Mouse (Mus musculus) ovary, postnatal 36 days (tissue): Measurements from ENCODE around the gene Atxn7l2.

Source experiments
- DNase-seq: peaks from one replicate; pipeline ENCODE4 v3.0.0; 2022; ENCODE audit warnings: low spot score, mixed read lengths

The Atxn7l2 gene

DNA sequence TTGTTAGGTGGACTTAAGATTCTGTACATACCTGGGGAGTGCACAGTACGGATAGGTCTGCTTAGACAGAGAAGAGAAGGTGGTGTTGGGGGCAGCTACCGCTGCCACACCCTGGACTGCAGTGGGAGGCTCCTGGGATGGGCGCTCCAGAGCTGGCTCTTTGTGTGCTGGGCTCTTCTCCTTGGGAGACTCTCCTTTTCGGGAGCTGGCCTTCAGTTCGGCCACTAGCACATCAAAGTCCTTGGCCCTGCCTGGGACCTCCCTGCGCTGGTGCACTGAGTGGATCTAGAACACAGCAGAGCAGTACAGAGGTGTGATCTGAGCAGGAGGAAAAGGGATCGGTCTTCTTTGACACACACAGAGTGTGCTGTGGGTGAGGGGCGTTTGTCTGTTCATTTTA is 5.1 kb downstream of the Atxn7l2 start:
- no peak for DNase-seq

DNA sequence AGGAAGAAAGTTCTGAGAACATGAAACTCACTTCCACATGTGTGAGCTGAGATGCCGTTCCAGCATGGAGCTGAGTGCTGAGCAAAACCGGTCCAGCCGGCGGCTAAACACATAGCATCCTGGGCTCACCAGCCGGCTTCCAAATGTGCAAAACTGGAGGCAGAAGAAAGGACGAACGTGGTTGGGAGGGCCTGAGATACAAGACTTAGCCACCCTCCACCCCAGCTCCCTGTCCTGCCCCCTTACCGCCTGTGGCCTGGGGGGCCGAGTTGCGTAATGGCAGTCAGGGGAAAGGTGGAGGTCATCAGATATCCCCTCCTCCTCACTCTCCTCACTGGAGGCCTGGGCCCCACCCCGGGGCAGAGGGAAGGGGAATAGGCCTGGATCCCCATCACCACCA is 6.3 kb downstream of the Atxn7l2 start:
- DNase-seq, result no peak

DNA sequence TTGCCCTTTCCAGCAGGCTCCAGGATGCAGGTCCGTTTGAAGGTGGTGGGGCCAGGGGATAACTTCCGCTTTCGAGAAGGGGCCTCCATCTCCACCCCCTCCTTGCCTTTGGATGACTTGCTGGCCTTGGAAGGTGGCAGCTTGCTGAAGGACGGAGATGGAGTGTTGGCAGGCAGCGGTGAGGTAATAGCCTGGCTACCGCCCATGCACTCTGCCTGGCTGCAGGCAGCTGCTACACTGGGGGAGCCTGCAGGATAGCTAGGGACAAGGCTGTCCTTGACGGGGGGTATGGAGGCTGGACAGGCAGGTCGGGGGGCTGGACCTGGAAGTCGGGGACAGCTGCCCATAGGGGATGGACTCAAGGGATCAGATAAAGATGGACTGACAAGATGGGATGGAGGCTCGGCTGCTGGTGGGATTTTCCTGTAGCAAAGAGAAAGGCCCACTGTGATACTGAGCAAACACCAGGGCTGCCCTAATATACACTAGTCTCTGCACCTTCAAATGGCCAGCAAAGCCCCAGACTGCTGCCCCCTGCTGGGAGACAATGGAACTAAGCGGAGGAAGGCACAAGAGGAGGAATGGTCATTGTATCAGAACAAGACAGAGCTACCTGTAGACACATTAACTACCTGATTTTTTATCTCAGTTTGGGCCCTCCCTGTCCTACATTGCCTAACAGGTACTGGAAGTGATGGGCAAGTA is 7.0 kb downstream of the Atxn7l2 start:
- DNase-seq, result peak; percentile 75

DNA sequence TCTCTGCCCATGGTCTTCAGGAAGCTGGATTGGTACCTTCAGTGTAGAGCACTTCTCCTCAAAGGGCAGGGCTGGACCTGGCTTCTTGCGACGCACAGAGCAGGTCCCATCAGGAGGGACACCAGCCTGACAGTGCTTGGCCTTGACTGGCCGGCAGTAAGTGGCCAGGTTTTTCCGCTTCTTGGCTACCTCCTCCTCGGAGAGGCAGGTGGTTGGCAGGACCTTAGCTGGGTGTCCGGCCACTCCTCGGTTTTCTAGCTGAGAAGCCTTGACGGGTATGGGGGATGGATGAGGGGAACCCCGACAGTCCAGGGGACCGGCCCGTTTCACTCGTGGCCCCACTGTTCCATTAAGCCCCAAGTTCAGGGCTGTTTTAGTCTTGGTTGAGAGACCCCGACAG is 7.5 kb downstream of the Atxn7l2 start:
- DNase-seq, result no peak

DNA sequence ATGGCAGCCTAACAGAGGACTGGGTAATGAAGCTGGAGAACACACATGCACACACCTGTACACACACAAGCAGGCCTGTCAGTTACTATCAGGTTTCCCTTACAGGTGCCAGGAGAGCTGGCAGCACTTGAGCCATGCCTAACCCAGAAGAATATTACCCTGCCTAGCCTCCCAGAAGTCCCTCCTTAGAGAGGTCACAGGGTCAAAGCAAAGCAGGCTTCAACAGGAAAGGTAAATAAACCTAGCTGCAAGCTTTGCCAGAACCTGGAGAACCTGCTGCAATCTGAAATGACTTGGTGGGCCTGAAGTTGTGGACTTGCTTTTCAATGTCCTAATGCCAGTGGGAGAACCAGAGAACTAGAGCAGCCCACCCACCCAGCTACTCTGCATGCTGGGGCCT is 8.2 kb downstream of the Atxn7l2 start:
- no peak for DNase-seq

DNA sequence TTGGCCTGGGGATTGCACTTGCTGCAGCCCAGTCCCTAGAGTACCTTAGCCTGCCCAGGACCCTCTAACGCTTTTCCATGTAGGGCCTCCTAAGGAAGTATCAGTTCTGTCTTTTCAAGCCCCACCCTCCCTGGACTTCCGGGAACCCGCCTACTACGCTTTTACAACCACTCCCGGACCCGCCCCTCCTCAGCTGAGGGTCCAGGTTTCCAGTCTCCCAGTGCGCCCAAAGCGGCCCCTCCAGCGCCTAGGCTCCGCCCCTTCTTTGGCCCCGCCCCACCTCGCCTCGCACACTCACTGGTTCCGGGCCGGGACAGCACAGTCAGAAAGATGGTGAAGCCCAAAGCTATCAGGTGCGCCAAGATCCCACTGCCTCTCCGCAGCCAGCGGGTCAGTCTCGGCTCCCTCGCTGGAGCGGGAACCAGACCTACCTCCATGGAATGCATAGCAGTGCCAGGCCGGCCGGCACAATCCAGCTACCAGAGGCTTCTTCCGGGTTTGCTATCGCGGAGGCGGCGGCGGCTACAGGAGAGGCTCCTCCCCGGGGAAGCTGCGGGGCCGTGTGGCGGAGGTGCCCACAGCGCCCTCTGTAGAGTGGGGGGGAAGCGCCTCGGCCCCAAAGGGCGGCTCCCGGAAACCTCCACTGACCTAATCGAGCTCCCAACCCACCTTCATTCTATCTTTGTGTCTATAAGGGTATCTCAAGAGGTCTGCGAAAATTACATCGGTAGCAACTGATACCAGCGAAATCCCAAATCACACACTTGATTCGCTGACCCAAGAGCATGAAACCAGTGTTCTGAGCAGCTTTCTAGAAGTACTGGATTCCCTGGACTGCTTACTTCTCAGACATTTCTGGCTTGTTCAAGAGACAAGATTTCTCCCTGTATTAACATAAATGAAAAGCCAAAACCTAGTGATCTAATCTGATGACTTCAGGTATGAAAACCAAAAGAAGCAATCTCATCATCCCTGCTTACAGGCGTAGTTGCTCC is 10.1 kb downstream of the Atxn7l2 start, which contains the start of gene Cyb561d1:
Gene Cyb561d1 (minus strand): TSS at position 884 of the 995 bp plus-strand sequence.
- DNase-seq, result peak; percentile 96

DNA sequence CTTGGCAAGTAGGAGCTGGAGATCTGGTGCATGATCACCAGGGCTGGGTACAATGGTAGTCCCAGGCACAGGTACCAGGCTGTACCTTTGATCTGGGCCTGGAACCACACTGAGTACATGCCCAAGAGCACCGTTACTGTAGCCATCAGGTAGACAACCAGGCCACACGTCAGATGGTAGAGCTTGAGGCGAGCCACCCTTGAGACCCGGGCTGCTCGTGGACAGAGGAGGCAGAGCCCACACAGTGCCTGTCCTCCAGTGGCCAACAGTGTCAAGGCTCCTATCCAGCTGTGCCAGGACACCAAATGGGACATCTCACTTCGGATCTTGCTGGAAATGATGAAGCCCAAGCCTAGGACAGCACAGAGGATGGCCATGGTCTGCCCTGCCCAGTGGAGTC is 11.5 kb downstream of the Atxn7l2 start:
- no peak for DNase-seq

DNA sequence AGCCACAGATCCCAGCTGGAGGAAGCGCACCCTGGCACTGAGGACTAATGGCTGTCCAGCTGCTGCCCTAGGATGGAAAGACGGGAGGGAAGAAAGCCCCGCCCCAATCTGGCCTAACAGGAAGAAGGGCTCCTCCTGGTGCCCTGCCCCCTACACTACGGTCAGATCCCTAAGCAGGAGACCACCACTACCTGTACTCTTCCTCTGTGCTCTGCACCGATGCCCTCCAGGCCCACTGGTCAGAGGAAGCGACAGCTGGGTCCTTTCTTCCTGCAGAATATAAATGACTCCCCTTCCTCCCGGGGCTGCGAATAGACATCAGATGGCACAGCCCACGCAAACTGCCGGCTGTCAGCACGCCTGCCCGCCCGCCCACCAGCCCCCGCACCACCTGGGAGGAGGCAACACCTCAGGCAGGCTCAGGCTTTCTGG is 13.7 kb downstream of the Atxn7l2 start:
- DNase-seq, result peak; percentile 42

DNA sequence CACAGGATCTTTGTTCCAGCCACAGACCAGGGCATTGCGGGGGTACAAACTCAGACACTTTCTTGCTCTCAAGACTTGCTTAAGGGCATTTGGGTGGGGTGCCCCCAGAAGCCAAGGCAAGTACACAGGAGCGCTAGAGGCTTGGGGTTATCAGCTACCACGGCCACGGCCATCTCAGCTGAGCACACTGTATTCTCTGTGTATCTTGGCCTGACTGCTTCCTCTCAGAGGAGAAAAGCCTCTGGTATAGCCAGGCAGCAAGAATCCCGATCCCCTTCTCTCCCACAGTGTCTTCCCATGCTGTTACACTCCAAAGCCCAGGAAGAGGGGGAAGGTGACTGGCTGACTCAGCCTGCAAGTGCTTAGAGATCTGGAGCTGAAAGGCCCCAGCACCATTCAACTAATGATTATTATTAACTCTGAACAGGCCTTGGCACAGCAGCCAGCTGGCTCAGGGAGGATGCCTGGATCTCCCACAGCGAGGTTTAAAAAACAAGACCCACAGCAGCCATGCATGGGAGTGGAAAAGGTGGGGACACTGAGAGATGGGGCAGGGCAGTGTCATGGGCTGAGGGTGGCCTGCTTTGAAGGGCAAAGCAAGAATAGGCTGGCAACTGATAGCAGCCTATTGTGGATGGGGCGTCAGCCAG is 14.7 kb downstream of the Atxn7l2 start:
- DNase-seq, result no peak

DNA sequence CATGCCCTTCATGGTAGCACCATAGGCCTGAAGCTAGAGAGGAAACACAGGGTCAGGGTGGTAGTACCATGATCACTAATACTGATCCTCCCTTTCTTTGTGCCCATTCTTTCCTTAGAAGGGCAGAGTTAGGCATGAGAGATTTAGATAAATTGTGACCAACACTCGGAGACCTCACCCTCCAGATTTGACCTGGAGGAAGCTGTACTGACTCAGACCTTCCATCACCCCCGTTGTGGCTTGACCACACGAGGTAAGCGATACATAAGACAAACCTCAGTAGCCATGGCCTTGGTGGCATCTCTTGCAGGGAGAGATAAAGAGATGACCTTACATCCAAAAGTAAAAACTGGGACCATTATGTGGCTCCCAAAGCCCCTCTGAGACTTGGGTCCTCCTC is 15.4 kb downstream of the Atxn7l2 start:
- no peak for DNase-seq

DNA sequence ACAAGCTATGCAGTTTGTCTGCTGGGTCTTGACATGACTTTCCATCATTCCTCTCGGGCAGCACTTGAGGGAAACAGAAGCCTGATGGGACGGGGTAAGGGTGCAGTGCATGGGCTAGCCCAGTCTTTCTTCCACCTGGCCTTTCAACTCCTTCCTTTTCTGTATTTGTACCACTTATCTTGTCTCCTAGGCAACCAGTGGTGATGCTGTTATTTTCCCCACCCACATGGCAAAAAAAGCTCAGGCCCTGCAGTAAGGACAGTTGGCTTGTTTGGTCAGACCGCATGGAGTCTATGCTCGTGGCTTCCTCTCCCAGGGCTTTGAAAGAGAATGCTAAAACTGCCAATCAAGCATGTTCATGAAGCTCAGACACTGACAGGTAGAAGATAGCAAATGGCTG is 17.0 kb downstream of the Atxn7l2 start:
- DNase-seq, result no peak

DNA sequence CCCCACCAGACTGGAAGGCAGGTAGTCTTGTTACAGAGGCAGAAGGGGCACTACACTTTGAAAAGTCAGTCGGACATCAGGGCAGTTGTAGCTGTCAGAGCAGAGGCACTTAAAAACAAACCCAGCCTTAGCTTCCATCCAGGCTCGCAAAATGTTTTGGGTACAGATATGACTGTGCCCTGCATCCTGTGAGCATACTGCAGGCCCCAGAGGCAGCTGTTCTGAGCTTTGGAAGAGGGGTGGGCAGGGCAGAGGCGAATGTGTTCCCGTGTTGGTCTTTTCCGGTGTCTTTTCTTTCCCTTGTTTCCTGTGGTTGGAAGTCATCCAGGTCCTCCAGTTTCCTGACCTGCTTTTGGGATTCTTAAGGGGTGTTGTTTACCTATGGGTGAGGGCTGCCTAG is 20.8 kb downstream of the Atxn7l2 start:
- no peak for DNase-seq

DNA sequence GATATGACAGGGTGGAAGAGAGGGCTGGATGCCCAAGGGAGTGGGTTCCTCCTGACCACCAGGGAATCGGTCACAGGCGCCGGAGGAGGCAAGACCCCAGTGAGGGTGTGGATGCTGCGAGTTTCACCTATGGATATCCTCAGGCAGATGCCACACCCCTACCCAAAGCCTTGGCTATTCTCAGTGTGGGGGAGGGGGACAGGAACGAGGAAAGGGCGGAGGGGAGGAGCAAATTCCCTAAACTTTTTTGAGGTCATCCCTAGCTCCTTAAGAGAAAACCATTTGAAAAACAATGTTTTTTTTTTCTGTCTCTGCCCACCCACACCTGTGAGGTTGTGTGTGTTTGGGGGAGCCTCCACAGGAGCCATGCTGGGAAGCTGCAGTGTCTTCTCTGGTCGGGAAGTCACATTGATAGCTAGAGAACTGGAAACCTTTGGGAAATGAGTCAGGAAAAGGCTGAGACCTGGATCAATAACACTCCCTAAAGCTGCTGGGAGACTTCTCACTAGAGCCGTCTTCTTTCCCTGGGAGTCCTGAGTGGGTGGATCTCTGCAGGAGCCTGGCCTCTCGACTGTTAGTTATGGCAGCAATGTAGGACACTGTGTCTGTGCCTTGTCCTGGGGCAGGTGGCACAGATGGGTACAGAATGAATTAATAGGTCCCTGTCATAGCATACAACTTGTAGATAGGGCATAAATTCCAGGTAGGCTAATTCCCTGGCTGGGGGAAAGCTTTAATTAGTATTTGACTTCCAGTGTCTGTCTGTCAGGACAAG is 21.8 kb downstream of the Atxn7l2 start:
- no peak for DNase-seq

DNA sequence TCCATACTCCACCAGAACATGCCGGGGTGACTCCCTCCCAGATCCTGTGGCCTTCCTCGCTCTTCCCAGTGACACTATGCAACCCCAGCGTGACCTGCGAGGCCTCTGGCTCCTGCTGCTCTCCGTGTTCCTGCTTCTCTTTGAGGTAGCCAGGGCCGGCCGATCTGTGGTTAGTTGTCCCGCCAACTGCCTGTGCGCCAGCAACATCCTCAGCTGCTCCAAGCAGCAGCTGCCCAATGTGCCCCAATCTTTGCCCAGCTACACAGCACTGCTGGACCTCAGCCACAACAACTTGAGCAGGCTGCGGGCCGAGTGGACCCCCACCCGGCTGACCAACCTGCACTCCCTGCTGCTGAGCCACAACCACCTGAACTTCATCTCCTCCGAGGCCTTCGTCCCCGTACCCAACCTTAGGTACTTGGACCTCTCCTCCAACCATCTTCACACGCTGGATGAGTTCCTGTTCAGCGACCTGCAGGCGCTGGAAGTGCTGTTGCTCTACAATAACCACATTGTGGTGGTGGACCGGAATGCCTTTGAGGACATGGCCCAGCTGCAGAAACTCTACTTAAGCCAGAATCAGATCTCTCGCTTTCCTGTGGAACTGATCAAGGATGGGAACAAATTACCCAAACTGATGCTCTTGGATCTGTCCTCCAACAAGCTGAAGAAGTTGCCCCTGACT is 23.5 kb downstream of the Atxn7l2 start:
- DNase-seq, result no peak

DNA sequence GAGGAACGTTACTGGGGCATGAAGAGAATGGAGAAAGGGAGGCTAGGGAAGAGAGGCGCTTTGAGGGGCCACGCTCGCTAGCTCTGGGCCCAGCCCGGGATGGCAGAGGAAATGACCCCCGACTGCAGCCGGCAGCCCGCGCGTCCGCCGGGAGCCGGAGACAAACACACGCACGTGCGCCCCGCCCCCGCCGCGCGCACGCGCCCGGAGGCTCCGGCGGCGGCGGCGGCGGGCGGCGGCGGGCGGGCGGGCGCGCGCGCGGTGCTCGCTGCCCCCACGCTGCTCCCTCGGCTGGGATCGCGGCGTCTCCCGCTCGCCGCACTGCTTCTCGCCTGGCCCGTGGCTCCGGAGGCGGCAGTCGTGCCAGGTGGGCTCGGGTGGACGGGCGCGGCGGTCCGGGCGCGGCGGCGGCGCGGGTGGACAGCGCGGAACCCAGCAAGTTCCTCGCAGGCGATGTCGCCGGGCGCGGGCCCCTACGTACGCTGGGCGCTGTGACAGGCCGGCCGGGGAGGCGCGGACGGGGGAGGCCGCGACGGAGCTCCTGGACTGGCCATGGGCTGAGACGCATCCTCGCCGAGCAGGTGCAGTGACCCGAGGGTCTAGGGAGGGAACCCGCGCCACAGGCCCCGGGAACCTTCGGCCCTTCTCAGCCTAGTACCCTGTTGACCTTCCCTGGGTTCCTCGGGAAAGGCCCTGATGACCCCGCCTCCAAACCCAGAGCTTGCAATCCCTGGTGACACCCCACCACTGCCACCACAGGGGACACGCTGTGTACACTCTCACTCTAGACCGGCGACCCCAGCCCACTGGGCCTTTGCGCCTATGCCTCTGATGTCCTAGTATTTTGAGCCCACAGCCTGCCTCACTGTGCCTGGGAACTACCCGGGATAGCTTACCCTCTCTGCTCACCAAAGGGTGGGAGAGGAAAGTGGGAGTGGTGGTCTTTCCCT is 24.4 kb downstream of the Atxn7l2 start, which contains the start of gene Amigo1:
Gene Amigo1 (plus strand): TSS at position 238 of the 950 bp plus-strand sequence.
- DNase-seq, result peak; percentile 55

DNA sequence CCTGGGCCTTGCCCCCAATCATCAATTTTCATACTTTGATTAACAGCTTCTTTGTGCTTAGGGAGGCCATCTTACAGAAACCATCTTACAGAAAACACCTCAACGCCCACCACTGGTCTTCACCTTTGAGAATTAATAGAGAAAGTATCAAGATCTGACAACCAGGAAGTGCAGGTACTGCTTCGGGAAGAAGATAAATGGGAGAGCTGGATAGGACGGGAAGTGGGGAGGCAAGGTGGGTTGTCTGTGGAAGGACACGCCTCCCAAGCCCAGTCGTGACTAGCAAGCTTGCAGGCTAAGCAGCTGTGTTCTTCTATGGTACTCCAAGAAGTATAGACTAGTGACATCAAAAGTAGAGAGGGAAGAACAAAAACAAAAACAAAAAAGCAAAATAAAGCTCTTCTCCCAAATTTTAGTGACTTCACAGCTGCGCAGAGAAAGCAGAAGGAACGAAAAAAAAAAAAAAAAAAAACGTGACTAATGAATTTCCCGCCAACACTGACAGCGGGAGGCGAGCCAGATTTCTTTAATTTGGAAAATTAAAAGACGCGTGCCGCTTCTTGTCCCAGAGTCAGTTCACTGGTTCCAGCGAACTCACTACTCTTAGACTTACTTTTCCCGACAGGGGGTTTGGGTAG is 25.2 kb downstream of the Atxn7l2 start:
- DNase-seq, result no peak

DNA sequence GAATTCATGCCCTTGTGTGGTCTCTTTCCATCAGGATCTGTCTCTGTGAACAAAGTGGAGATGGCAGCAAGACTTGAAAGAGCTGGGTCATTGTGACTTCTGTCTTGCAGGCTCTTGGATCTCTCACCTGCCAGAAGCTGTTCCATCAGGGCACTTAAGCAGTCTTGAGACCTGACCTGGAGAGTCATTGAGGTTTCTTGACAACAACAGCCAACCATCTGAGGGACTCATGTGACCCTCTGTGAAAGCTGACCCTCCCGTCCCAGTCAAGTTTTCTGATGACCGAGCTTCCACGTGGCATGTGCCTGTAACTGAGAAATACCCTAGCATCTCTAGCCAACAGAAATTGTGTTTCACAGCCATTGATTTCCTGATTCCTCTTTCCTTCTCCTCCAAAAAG is 26.0 kb downstream of the Atxn7l2 start:
- no peak for DNase-seq

DNA sequence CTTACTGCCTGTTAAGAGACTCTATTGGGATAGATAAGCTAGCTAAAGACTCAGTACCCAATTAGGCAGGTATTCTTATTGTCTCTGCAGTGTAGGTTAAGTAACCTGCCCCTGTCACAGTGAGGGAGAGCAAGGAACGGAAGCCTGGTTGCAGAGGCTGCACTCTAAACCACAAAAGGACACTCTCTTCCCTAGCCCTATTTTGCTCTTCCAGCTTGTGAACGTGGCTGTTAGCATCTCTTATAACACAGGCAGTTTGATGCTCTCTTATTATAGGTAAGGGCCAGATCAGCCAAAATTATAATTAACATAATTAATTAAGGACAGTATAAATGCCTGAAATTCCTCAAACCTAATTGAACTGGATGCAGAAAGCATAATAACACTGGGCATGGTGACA is 30.2 kb downstream of the Atxn7l2 start:
- no peak for DNase-seq
